Mouse (Mus musculus): ENCODE measurements around the gene Iqub.

- TF ChIP-seq CTCF (IDR thresholded peaks at IDR 0.05) (no peak), POLR2A (IDR thresholded peaks at IDR 0.05; ENCODE audit: insufficient read depth, low read depth, low read length) (no peak), EP300 (IDR thresholded peaks at IDR 0.05; ENCODE audit: insufficient read depth, low read depth, low read length) (no peak)
Measured at GRCm38 (mm10) chr6:24451026-24451821, 63.6 kb downstream of the Iqub start.

Measured in heart, adult 2 months (tissue).